Mouse (Mus musculus): ENCODE measurements around the gene Tmem30b. TPM values are rescaled to one million over a fixed set of nuclear protein-coding genes. Genes with fewer than 3 reads are reported as not detected.
"Not testable (repeated sequence)": the region's sequence is repeated elsewhere in the genome, so short reads cannot be mapped to it uniquely, and the experiment has no call there.

Tmem30b gene
- polyA plus RNA-seq, 1 experiment = not detected

DNA sequence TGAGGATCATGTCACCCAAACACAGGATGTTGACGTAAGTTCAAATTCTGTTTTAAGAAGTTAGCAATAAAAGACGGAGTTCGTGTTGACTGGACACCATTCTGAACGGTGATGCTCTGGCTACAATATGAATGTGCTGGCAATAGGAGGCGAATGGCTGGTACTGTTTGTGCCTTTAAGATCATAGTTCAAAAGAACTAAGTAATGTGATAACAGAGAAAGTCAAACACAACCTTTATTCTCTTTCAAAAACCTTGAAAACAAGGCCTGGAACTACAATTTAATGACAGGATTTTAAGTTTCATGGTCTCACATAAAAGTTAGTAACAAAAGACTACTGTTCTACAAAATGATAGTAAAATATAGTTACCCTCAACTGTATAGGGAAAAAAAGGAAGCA is 3.0 kb downstream of the Tmem30b start:
- no peaks in the 10 kb centered on the region for H3K27me3 ChIP-seq (ENCODE audit: control insufficient read depth, insufficient read depth, insufficient read length)

GRCm38 (mm10) chr12:73540402-73540801 is 5.8 kb downstream of the Tmem30b start:
- Histone ChIP-seq H3K27me3 (ENCODE audit: control insufficient read depth, insufficient read depth, insufficient read length) (no peaks in the 10 kb centered on the region), H3ac (ENCODE audit: control insufficient read depth, insufficient read length) (no peak overlapping the region), H3K4me3 (no peak overlapping the region), H3K36me3 (ENCODE audit: control insufficient read depth, insufficient read depth) (no peaks in the 10 kb centered on the region), H3K79me2 (ENCODE audit: control insufficient read depth, insufficient read depth) (no peaks in the 10 kb centered on the region), H3K4me2 (ENCODE audit: low read depth) (no peak overlapping the region)
- TF ChIP-seq MYOG (IDR thresholded peaks at IDR 0.05; ENCODE audit: control insufficient read depth in 1 of 3, insufficient read depth in 1 of 3, insufficient read length in 2 of 3, low read depth in 2 of 3) (no peak), TCF3 (IDR thresholded peaks at IDR 0.05; ENCODE audit: insufficient read length, low read depth) (no peak), MYOD1 (IDR thresholded peaks at IDR 0.05; ENCODE audit: control insufficient read depth in 1 of 3, insufficient read length in 2 of 3, low read depth in 2 of 3) (no peak), TCF12 (IDR thresholded peaks at IDR 0.05; ENCODE audit: insufficient read depth, poor library complexity, severe bottlenecking) (no peak), SRF (IDR thresholded peaks at IDR 0.05; ENCODE audit: control insufficient read depth, insufficient read length, low read depth) (no peak), MAX (IDR thresholded peaks at IDR 0.05; ENCODE audit: low read depth) (no peak), CEBPB (IDR thresholded peaks at IDR 0.05; ENCODE audit: insufficient read depth, poor library complexity, severe bottlenecking) (no peak)

More for the DNA sequence above, 3.0 kb downstream of the Tmem30b start:
- Histone ChIP-seq H3ac (ENCODE audit: control insufficient read depth, insufficient read length) (no peak overlapping the region), H3K4me3 (no peak overlapping the region), H3K36me3 (ENCODE audit: control insufficient read depth, insufficient read depth) (no peaks in the 10 kb centered on the region), H3K4me2 (ENCODE audit: low read depth) (no peak overlapping the region), H3K79me2 (ENCODE audit: control insufficient read depth, insufficient read depth) (no peaks in the 10 kb centered on the region)
- TF ChIP-seq POLR2A (IDR thresholded peaks at IDR 0.05; ENCODE audit: insufficient read length, low read depth) = no peak
- TF ChIP-seq REST (IDR thresholded peaks at IDR 0.05; ENCODE audit: insufficient read depth, insufficient read length) = no peak
- no peak for TF ChIP-seq CEBPB (IDR thresholded peaks at IDR 0.05; ENCODE audit: insufficient read depth, poor library complexity, severe bottlenecking)
- no peak for TF ChIP-seq MYOD1 (IDR thresholded peaks at IDR 0.05; ENCODE audit: control insufficient read depth in 1 of 3, insufficient read length in 2 of 3, low read depth in 2 of 3)
- no peak for TF ChIP-seq TCF12 (IDR thresholded peaks at IDR 0.05; ENCODE audit: insufficient read depth, poor library complexity, severe bottlenecking)
- no peak for TF ChIP-seq USF1 (IDR thresholded peaks at IDR 0.05; ENCODE audit: low read depth)
- TF ChIP-seq SRF (IDR thresholded peaks at IDR 0.05; ENCODE audit: control insufficient read depth, insufficient read length, low read depth) = no peak
- TF ChIP-seq POLR2AphosphoS2 (IDR thresholded peaks at IDR 0.05; ENCODE audit: insufficient read length, low read depth) = no peak
- no peak for TF ChIP-seq TCF3 (IDR thresholded peaks at IDR 0.05; ENCODE audit: insufficient read length, low read depth)
- TF ChIP-seq MAX (IDR thresholded peaks at IDR 0.05; ENCODE audit: low read depth) = no peak
- no peak for TF ChIP-seq MYOG (IDR thresholded peaks at IDR 0.05; ENCODE audit: control insufficient read depth in 1 of 3, insufficient read depth in 1 of 3, insufficient read length in 2 of 3, low read depth in 2 of 3)
- no peak for TF ChIP-seq E2F4 (IDR thresholded peaks at IDR 0.05; ENCODE audit: insufficient read depth)

- Histone ChIP-seq H3K36me3 (ENCODE audit: control insufficient read depth, insufficient read depth) (no peaks in the 10 kb centered on the region), H3K79me2 (ENCODE audit: control insufficient read depth, insufficient read depth) (no peaks in the 10 kb centered on the region), H3K4me2 (ENCODE audit: low read depth) (no peak overlapping the region), H3ac (ENCODE audit: control insufficient read depth, insufficient read length) (no peak overlapping the region), H3K4me3 (no peak overlapping the region), H3K27me3 (ENCODE audit: control insufficient read depth, insufficient read depth, insufficient read length) (no peaks in the 10 kb centered on the region)
- TF ChIP-seq E2F4 (IDR thresholded peaks at IDR 0.05; ENCODE audit: insufficient read depth) (no peak), CEBPB (IDR thresholded peaks at IDR 0.05; ENCODE audit: insufficient read depth, poor library complexity, severe bottlenecking) (no peak), MYOD1 (IDR thresholded peaks at IDR 0.05; ENCODE audit: control insufficient read depth in 1 of 3, insufficient read length in 2 of 3, low read depth in 2 of 3) (no peak), MYOG (IDR thresholded peaks at IDR 0.05; ENCODE audit: control insufficient read depth in 1 of 3, insufficient read depth in 1 of 3, insufficient read length in 2 of 3, low read depth in 2 of 3) (no peak), POLR2AphosphoS2 (IDR thresholded peaks at IDR 0.05; ENCODE audit: insufficient read length, low read depth) (no peak)
Measured at GRCm38 (mm10) chr12:73539151-73539550, 7.0 kb downstream of the Tmem30b start.

GRCm38 (mm10) chr12:73538139-73538508 is 8.1 kb downstream of the Tmem30b start:
- not testable (repeated sequence) for H3K4me3 ChIP-seq; H3ac ChIP-seq (ENCODE audit: control insufficient read depth, insufficient read length); H3K4me2 ChIP-seq (ENCODE audit: low read depth)

GRCm38 (mm10) chr12:73537499-73538138 is 8.6 kb downstream of the Tmem30b start:
- Histone ChIP-seq H3K36me3 (ENCODE audit: control insufficient read depth, insufficient read depth) (no peaks in the 10 kb centered on the region), H3K27me3 (ENCODE audit: control insufficient read depth, insufficient read depth, insufficient read length) (no peaks in the 10 kb centered on the region), H3K4me3 (no peak overlapping the region), H3K79me2 (ENCODE audit: control insufficient read depth, insufficient read depth) (no peaks in the 10 kb centered on the region), H3ac (ENCODE audit: control insufficient read depth, insufficient read length) (no peak overlapping the region), H3K4me2 (ENCODE audit: low read depth) (no peak overlapping the region)
- TF ChIP-seq POLR2AphosphoS2 (IDR thresholded peaks at IDR 0.05; ENCODE audit: insufficient read length, low read depth) (no peak), USF1 (IDR thresholded peaks at IDR 0.05; ENCODE audit: low read depth) (no peak), REST (IDR thresholded peaks at IDR 0.05; ENCODE audit: insufficient read depth, insufficient read length) (no peak), TCF12 (IDR thresholded peaks at IDR 0.05; ENCODE audit: insufficient read depth, poor library complexity, severe bottlenecking) (no peak), TCF3 (IDR thresholded peaks at IDR 0.05; ENCODE audit: insufficient read length, low read depth) (no peak), MYOG (IDR thresholded peaks at IDR 0.05; ENCODE audit: control insufficient read depth in 1 of 3, insufficient read depth in 1 of 3, insufficient read length in 2 of 3, low read depth in 2 of 3) (no peak), MYOD1 (IDR thresholded peaks at IDR 0.05; ENCODE audit: control insufficient read depth in 1 of 3, insufficient read length in 2 of 3, low read depth in 2 of 3) (no peak), CEBPB (IDR thresholded peaks at IDR 0.05; ENCODE audit: insufficient read depth, poor library complexity, severe bottlenecking) (no peak), SRF (IDR thresholded peaks at IDR 0.05; ENCODE audit: control insufficient read depth, insufficient read length, low read depth) (no peak), POLR2A (IDR thresholded peaks at IDR 0.05; ENCODE audit: insufficient read length, low read depth) (no peak), MAX (IDR thresholded peaks at IDR 0.05; ENCODE audit: low read depth) (no peak), E2F4 (IDR thresholded peaks at IDR 0.05; ENCODE audit: insufficient read depth) (no peak)

More at GRCm38 (mm10) chr12:73538139-73538508, 8.1 kb downstream of the Tmem30b start:
- H3K79me2 ChIP-seq (ENCODE audit: control insufficient read depth, insufficient read depth); H3K27me3 ChIP-seq (ENCODE audit: control insufficient read depth, insufficient read depth, insufficient read length); H3K36me3 ChIP-seq (ENCODE audit: control insufficient read depth, insufficient read depth): not testable (repeated sequence)

Data from myocyte (in vitro differentiated cells).